Mouse (Mus musculus) thymus, postnatal 10 days (tissue): ENCODE measurements around the gene Defb35.
"Not testable (repeated sequence)": the region's sequence is repeated elsewhere in the genome, so short reads cannot be mapped to it uniquely, and the experiment has no call there.

Experiments
- DNase-seq, 2 experiments: peaks; one replicate each; pipeline ENCODE4 v3.0.0; 2021; ENCODE audit warnings: low spot score in 2 of 2

Defb35 gene

DNA sequence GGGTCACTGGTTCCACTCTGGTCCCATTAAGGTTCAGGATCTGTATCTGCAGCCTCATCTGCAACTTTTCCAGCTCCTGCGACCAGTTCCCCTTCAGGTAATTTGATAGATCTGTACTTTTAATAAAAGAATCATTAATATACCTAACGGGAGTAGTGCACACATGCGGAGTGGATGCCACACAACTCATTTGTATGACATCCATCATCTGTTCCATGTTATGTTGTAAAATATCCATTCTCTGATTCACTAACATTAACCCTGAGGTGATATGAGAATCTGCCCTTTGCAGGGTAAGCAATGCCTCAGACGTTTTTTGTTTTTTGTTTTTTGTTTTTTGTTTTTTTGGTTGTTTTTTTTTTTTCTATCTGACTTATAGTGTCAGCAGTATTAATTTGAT, at the start of gene Defb35:
Gene Defb35 (plus strand): TSS at position 301 of the 400 bp plus-strand sequence.
- DNase-seq = not testable (repeated sequence)

DNA sequence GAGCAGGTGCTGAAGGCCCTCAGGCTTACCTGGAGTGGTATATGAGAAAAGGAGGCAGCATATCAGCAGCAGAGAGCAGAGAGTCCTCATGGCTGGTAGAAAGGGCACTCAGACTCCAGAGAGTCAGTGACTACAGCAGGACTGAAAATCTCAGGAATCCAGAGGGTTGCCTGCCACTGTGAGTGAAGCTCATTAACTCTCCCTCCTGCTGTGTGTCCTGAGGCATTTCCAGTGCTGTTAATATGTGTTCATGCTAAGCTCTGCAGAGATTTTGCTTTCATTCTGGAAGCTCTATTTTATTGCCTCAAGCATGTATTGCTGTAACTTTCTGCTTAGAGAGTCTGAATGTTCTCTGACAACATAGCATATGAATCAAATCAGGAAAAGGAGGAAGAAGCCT, 31.9 kb upstream of the Defb35 start, which contains the start of gene Defb11:
Gene Defb11 (minus strand): TSS at position 123 of the 400 bp plus-strand sequence.
- not testable (repeated sequence) for DNase-seq

DNA sequence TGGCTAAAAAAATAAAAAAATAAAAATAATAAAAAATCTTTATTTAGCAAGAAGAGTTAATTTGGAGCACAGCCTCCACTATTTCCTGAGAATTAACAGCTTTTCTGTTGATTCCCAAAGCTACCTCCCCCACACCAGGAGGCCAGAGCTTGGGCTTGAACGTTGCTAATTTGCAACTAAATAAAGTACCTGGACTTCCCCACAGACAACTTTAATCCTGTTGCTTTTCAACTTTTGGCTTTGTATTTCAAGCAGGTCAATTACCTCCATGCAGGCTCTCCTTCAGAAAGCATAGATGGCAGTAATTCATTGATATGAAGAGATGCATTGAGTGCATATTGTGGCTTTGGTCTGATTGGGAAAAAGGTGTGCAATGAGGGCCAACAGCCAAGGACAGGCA, 26.2 kb upstream of the Defb35 start:
- no peak for DNase-seq

DNA sequence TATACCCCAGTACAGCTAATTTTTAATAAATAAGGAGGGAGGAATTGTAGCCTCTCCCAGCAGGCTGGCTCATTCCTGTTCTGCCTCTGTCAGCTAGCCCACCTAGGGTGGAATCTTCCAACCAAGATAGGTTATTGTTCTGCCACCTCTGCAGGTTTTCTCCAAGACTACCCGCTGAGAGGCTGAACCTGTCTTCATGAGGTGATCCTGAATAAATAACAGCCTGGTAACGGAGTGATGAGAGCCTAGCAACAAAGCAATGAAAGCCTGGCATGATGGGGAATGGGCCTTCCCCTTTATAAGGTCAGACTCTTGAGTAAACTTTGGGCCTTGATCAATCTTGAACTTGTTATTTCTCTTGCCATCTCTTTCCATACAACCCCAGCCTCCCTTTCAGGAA, 25.6 kb upstream of the Defb35 start:
- no peak for DNase-seq

DNA sequence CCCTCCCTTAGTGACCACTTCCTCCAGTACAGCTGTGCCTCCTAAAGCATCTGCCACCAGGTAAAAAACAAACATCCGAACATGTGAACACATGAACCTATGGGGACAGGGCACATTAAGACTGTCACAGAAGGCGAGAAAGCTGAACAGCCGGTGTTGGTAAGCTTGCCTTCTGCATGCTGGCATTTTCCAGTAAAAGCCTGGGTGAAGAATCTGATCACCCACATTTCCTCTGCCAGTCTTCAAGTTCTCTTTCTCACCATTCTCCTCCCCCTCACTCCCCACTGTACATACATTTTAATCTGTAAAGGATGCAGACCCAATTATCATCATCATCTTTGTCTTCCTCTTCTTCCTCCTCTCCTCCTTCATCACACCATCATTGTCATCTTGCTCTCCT, 22.5 kb upstream of the Defb35 start:
- no peak for DNase-seq

DNA sequence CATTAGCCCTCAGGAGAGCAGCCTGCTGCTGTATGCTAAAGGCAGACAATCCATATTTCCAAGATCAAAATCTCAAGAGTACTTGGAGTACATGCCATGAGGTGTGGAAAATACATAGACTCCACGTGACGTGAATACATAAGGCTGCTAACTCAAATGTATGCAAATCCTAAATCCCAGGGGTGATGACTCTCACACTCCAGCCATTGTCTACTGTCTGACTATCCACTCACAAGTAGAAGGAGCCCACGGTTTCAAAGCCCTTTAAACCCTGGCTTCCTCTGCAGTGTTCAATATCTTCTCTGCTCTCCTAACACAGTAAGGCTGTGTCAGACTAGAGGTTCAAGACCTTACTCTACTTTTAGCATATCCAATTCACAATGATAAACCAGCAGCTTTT, 7.4 kb upstream of the Defb35 start:
- not testable (repeated sequence) for DNase-seq

DNA sequence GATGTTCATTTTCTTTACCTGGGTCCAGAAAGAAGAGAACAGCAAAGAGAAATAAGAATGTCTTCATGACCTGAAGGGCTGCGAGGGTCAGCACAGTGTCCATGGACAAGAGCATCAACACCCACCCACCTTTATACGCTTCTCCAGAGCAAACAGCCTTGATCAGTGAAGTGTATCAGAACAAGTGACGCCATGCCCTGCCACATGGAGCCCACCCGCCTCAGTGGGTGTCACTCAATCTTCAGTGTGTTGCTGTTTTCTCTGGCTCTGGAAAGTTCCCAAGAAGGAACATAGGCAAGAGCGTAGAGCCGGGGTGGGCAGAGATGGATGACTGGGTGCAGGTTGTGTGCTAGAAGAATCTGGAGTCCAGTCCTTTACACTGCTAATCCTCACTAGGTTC, 5.5 kb upstream of the Defb35 start, which contains the start of gene Defb15:
Gene Defb15 (minus strand): TSS at position 101 of the 400 bp plus-strand sequence.
- no peak for DNase-seq

DNA sequence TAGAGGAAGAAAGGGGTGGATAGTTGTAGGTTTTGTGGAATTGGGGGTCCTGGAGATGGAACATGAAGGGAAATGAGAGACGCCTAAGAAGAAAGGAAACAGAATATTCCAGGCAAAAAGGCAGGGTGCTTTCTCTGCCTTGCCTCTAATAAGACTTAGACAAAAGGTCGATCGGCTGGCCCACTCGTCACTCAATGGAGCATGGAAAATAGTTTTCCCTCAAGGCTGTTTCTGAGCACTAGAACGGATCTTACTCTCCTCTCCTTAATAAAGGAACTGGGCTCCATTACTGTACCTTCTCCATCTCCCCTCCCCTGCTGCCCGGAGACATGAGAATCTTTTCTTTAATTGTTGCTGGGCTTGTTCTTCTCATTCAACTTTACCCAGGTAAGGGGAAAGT, 8.3 kb downstream of the Defb35 start, which contains the start of gene Defb13:
Gene Defb13 (plus strand): TSS at position 301 of the 400 bp plus-strand sequence.
- no peak for DNase-seq

DNA sequence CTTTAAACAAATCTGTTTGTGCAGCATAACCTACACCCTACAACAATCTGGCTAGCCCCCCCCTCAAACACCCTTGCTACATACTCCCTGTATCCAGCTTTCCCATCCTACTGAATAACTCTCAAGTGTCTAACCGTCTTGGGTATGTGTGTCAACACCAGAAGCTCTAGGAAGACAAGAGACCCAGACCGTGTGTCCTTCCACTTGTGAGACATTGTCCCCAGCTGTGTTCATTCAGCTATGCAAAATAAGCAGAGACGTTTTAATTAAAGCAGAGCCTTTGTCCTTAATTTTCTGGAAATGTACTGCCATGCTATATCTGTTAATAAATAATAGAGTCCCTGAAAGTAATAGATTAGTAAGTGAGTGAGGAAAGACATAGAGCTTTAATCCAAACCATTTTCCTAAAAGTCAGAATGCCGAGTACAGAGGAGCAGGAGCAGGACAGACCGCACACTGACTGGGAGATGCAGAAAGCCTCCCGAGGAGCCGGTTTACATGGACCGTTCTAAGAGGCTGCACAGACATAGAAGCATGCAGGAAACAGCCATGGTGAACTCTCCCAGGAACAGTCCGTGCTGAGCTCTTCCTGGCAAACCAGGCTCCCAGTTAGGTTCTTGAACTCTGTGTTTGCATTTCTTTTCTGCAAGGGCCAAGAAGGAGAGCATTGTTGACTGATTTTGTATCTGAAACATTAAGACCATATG, 9.3 kb downstream of the Defb35 start:
- DNase-seq = no peak

DNA sequence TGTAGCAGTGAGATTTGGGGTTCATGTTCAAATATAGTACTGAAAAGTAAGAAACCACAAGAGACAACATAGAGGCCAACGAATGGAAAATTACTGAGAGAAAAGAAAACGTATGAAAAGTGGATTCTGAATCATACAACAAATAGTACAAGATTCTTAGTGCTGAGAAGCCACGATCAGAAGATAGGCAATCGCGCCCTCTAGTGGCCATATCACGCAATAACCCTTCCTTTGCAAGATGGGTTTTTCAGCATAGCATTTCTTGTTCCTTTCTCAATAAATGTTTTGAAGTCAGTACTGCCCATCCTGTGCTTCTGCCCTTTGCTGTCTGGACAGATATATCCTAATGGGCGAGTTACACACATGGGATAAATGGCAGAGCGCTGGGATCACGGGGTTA, 17.2 kb downstream of the Defb35 start:
- peak in 1 of 2 experiments; percentile 12 for DNase-seq

DNA sequence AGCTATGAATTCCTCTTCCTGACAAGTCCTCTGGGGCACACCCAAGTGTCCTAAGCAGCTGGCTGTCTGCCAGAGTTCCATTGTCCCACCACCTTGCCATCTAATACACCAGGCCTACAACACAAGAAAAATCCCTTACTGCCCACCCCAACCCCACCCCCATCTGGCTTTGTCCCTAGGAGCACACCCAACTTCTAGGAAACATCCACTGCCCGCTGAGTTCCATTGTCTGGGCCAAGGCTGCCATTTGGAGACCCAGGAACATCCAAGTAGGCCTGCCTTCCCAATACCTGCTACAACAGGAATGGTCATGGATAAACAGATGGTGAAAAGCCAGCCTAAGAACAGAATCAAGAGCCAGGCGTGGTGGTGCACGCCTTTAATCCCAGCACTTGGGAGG, 18.2 kb downstream of the Defb35 start:
- no peak for DNase-seq

DNA sequence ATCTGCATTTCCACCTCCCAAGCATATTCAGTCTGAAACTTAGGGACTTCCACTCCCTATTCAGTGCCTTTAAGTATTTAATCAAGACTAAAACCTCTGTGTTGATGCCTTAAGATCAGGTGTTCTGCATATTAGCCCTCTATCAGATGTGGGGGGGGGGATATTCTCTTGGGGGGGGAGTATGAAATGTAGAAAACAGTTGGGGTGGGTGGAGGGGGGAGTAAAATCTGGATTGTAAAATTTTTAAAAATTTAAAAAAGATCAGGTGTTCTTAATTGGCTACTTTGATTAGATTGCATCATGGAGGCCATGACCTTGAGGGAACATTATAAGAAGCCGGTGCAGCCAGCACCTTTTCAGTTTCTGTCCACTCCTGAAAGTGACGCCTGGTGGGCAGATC, 20.3 kb downstream of the Defb35 start, which contains the start of gene Fam90a1a:
Gene Fam90a1a (plus strand): TSS at position 301 of the 400 bp plus-strand sequence.
- no peak for DNase-seq

DNA sequence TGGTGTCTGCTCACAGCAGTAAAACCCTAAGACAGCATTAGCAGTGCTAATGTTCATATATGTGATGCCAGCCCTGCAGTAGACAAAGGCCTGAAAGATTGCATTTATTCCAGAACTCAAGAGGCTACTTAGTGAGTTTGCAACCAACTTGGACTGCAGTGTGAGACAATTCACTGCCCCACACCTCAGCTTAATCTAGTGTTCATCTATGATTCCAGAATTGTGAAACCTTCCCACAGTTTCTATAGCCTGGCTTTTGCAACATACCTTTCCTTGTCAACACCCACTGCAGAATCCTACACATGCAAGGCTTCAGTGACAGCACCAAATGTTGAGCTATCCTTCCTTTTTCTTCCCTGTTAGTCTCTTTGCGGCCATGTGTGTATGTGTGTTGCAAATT, 28.5 kb downstream of the Defb35 start:
- DNase-seq = no peak

DNA sequence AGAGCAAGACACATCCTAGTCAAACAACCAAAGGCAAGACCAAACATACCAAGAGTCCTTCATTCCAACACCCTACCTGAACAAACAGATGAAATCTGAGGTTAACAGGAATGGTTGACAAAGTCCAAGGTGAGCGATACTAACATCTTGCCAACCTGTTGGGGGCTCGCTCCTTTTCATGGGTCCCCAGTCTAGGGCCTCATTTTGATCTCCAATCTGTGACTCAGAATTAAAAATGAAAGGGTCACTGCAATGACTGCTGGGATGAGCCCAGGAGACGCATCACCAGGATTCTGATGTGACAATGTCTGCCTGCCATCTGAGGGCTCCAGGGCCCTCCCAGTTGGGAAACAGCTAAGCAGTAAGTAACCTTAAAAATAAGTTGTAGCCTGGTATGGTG, 31.3 kb downstream of the Defb35 start, which contains the start of gene Ccdc70:
Gene Ccdc70 (plus strand): TSS at position 301 of the 400 bp plus-strand sequence.
- no peak for DNase-seq

DNA sequence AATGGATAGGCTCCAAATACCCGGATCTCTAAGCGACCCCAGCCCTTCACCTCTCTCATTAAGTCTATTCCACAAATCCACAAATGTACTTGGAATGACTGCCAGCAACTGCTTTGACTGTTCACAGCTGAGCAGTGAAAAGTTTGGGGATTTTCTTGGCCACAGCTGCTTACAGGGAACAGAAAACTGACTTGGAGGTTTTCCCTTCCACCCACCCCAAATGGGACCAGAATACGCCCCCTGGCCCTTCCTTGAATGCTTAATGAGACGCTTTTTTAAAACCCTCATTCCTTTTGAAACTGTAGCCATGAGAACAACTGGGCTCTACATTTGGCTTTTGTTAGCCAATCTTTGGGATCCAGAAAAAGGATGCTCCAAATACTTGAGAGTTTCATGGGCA, 40.0 kb downstream of the Defb35 start:
- DNase-seq = no peak

DNA sequence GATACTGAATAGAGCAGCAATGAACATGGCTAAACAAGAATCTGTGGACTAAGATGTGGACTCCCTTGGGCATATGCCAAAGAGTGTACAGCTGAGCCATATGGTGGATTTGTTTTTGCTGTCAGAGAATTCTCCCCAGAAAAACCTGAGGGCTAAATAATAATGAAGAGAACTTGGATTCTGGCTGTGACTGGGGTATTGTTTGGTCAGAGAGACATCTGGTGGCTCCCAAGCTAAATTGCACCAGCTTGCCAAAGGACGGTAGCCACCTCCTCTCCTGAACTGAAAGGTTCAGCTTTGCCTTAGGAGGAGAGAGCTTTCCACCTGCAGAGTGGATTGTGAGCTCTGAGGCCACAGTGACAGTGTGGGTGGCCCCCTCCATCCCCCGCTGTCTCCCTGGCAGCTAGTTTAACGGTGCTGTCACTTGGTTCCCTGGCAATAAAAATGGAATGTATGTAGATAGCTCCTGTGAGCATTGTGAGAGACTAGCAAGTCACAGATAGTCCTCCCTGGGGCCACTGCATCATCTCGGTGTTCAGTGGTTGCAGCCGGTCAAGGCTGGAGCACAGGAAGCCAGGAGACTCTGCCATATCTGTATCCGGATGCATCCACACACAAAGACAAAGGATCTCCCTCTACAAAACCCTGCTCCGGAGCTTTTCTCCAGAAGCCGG, 43.6 kb downstream of the Defb35 start:
- no peak for DNase-seq
